Mouse (Mus musculus) layer of hippocampus, postnatal 14 days (tissue): Measurements from ENCODE around the gene Dact2. TPM values are rescaled to one million over a fixed set of nuclear protein-coding genes. Genes with fewer than 3 reads are reported as not detected.

ENCODE experiments used
- DNase-seq, 2 experiments: peaks; one replicate each; pipeline ENCODE4 v3.0.0; 2021 to 2022; ENCODE audit warnings: low spot score in 2 of 2, mixed read lengths in 1 of 2
- long read RNA-seq, 2 experiments: library from polyadenylated mRNA; stranded (forward); transcript quantifications; one replicate each; pipeline ENCODE4 v2.0.0; 2021
- total RNA-seq, 2 experiments: library from RNA; stranded (reverse); gene quantifications; 2 replicates each; pipeline ENCODE4 v1.2.3; 2021

Gene Dact2
- total RNA-seq, result 10 to 100 TPM; 20.0 to 23.2 TPM
- long read RNA-seq, experiment 1, partial matches to known transcripts, result 0 of 5 reads
- long read RNA-seq, experiment 1, other reads (novel, unspliced or antisense), result 2 of 5 reads
- long read RNA-seq, experiment 2, partial matches to known transcripts, result 0 of 7 reads
- long read RNA-seq, experiment 2, other reads (novel, unspliced or antisense), result 4 of 7 reads

DNA sequence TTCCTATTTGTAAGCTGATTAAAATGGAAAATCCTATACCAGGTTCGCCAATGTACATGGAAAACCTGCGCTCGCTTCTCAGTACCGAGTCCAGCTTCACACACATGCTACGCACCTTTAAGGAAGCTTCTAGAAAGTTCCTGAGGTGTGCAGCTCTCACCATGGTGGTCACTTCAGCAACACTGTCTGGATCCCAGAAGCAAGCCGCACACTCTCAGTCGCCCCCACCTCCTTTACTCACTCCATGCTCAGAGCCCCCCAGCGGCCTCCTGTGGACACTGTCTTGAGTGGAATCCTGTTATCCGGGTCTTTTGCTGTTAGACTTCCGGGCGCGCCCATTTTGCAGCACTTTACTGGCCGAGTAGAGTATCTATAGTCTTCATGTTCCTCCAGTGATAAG, at the start of gene Dact2:
TSS of gene Dact2 (minus strand) at position 244 of the 400 bp plus-strand sequence.
- peak; percentile 48 to 52 for DNase-seq

DNA sequence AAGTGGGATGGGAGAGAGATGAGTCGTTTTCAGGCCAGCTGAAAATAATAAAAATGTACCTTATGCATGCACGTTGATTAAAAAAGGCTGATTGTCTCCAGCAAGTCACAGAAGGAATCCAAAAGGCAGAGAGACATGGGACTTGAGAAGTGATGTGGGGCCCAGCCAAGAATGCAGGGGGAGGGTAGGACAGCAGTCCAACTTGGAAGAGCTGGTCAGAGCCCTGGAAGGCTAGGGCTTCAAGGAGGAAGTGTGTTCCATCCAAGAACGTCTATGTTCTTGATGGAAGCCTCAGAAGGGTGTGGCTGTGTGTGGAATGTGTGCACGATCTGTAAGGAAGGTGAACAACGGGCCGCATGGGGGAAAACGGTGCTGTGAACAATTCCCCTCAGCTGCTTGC, 48.4 kb upstream of the Dact2 start:
- no peak for DNase-seq

DNA sequence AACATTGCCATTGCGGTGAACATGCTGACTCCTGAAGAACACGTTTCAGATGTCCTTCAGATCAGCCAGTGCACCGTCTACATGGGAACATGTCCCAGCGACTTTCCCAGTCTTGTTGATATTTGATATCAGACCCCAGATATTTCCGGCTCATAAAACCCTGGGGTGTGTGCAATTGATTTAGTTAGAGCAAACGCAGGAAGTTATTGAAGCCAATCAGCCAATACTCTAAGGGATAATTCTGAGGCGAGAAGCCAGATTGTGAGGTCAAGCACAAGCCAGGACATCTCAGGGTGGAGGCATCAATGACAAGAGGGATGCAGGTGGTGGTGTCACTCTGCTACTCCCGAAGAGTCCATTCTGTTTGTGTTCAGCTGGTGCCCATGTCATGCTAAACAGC, 46.3 kb upstream of the Dact2 start:
- no peak for DNase-seq

DNA sequence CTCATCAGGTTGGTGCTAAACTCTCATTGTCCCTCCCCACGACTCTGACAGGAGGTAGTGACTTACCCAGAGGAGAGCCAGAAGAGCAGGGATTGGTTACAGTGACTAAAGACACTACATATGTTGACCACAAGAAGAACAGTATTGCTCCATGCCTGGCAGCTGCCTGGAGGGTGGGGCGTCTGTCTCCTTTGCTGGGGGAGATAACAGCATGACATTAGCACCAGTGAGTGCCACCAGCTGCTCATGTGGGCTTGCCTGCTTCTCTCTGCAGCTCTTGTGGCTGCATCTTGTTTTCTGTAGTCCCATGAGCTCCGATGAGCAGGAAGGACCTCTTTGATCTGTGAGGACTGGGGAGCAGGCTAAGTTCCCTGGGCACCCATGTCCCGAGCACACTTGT, 45.5 kb upstream of the Dact2 start:
- DNase-seq, result no peak

DNA sequence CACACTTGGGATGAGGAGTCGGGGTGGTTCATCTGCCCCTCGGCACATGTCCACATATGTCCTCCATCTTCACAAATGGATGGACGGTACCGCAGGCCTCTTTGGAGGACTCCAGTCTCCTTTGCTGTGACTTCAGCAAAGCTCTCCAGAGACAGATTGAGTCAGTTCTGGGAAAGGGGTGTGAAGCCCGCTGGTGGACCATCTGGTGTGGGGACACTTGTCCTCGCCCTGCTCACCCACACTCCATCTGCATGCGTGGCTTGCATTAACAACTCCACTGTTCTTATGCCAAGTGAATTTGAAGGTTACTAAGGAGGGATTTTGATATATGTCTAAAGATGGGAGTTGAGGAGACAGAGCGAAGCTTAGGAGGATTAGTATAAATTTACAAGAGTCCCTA, 43.8 kb upstream of the Dact2 start:
- DNase-seq, result peak; percentile 36 to 82

DNA sequence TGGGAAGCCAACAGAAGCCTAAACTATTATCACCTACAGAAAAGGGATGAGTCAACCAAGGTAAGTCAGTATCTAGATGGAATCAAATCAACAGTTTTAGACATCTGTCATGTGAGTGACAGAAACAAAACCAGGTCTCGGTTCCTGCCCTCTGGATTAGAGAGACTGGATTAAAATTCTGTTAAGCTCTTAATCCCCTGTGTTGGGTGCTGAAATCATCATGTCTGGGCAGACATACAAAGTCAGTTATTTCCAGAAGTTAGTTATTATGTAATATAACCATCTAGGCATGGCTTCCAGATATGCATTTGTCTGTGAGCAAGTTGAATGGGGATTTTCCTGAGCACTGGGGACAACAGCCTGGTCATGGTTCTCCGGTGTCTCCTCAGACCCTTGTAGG, 42.2 kb upstream of the Dact2 start:
- DNase-seq, result no peak

DNA sequence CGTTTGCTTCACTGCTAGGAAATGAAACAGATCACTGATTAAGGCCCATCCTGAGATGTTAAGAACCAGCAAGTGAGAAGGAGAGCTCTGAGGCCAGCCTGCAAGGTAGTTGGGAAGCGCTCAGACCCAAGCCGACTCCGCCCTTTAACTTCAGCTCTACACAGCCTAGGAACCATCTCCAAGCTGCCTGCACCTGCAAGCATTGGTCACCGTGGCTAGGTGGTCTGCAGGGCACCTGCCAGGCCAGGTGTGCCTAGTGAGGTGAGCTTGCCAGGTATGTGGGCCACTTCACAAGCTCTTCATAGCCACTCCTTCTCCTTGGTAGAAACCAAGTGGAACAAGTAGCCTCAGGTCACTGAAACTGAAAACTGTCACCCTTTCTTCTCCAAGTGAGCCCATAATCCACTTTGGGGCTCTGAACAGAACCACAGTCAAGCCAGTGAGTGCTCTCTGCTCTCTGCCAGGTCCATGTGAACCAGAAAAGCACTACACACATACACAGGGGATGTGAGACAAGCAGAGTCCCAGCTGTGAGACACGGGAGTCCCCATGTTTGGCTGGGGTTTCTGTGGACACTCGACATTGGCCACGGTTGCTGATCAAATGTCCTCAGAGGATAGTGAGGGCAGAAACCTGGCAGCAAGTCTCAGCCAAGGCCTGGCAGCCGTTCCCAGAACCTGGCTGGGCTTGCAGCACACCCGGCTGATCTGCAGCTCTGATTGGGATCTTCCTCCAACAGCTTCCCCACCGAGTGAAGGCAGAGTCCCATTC, 40.3 kb upstream of the Dact2 start:
- peak; percentile 29 to 38 for DNase-seq

DNA sequence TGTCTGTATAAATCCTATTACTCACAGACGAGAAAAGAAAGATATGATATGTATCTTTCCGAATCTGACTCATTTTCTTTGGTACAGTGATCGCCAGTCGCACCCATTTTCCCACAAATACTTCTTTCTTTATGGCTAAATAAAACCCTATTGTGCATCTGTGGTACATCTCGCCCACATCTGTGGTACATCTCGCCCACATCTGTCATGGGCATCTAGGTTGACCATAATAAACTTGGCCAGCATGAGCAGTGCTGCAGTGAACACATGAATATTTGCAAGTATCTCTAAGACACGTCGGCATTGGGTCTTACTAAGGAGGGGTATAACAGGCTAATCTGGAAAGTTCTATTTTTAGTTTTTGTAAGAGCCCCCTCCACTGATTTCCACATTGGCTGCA, 38.5 kb upstream of the Dact2 start:
- DNase-seq, result no peak

DNA sequence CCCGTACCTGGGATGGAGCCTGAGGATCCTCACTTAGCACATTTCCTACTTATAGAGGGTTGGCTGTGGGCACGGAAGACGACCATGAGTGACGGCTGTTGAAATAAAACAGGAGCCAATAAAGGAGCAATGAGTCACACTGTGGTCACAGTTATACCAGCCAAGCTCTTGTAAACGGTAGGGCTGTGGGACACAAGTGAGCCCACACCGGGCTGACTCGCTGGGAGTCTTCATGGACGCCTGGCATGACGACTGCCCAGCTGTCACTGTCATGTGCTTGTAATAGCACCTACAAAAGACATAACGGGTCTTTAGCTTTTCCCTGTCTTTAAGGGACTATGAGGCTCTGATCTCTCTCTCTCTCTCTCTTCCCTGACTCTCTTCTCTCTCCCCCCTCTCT, 35.9 kb upstream of the Dact2 start:
- no peak for DNase-seq

DNA sequence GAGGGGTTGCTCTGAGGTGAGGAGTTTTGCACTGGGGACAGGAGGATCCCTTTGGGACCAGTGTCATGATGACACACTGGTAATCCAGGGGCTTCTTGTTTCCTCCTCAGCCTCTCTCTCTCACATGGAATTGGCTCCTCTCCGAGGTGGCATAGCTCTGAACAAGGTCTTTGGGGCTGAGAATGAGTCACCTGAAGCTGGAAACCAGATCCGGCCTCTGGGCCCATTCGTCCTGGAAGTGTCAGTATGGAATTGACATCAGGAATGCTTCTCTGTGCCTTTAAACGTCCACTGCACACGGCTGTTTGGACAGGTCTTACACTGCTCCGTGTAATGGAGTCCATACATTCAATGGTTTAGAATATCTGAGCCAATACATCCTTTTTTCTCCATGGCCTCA, 33.0 kb upstream of the Dact2 start:
- DNase-seq, result no peak

DNA sequence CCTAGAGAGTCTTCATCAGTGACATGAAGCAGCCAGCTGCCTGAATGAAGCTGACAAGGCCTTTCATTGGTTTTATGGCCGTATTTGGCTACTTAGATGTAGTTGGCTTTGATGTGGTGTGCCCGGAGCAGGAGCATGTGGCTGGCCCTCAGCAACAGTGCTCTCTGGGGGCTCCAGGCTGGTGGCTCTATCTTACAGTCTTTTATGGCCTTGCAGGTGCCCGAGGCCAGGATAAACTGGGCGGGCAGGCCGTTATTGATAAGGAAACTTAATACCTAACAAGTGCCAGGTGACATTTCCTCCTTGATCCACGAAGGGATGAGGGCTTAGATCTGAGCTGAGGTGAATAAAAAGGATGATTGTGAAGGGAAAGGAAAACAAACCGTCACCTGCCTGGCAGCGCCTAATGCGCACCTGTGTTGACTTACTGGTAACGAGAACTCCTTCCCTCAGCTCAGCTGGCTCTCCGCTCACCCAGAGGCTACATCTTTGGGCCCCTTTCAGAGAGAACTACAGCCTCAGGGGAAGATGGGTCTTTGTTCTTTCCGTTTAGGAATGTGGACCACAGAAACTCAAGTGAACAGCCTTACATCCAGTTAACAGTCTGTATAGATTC, 30.8 kb upstream of the Dact2 start:
- DNase-seq, result no peak

DNA sequence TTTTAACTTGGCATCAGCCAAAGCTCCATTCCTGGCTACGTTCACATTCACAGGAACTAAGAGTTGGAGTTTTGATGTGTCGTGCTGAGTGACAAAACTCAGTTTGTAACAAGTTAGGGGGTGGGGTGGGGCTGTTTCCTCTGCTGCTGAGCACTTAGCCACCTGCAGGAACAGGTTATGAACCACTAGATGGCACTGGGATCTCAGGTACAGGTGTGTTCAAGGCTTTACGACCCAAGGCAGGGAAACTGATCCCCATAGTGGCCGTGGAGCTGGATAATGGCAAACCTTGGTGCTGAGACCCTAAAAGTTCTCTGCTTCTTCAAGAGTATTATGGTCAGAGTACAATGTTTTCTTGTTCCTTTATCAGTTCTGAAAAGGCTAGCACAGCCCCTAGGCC, 29.6 kb upstream of the Dact2 start:
- DNase-seq, result no peak

DNA sequence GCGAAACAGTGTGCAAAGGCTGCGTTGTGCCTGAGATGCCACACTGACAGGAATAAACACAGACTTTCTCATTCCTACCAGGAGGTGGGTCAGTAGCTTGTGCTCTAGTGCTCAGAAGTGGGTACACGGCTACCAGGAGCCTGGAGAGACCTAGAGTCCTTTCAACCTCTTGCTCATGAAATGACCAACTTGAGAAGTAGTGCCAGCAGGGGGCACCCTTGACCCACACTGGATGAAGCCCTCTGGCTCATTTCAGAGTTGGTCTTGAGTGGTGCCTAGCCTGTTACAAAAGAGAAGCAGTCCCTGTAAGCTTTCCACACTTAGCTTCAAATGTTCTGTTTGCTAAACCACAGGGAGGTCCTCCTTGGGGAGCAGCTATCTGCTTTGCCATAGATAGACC, 28.5 kb upstream of the Dact2 start:
- peak; percentile 75 to 84 for DNase-seq

DNA sequence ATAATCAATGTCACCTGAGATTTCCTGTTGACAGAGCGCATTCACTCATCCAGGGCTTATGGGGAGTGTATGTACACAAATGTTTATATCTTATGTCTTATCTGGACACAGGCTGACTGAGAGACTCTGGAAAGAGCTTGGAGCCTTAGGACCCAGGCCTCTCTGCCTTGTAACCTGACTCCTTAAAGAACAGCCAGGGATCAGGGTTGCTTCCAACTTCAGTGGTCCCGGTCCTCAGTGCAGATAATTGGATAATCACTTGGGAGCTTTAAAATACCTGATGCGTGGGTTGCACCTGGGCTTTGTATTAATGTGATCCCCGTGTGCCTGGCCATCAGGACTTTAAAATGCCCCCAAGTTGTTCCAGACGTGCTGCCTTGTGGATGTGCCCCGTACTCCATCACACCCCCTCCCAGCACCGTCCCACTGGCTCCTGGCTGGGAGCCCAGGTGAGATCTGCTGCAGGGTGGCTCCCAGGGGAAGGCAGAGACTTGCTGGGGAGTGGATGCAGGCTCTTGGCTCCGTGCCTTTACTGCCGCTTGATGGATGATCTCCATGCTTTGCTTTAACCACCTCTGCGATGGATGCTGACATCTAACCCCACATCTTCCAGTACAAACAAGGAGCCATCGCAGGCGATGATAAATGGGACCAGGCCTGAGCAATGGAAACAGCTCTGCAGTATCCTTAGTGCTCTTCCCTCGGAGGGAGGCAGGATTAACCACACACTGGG, 26.8 kb upstream of the Dact2 start:
- no peak for DNase-seq

DNA sequence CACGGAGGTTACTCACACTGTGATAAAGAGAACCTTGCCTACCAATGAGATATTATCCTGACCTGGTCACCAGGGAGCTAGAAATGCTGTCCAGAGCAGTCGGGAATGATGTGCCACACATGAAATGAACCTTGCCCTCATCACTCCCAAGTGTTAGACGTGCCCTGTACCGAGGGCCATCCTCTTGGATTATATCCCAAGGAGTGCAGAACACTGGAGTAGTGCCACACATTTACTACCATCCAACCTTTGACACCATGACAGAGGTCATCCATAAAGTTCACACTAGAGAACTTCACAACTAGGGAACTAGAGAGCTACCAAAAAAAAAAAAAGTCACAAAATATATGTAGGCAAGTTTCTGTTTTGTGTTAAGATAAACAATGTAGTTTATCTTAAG, 24.3 kb upstream of the Dact2 start:
- DNase-seq, result no peak

DNA sequence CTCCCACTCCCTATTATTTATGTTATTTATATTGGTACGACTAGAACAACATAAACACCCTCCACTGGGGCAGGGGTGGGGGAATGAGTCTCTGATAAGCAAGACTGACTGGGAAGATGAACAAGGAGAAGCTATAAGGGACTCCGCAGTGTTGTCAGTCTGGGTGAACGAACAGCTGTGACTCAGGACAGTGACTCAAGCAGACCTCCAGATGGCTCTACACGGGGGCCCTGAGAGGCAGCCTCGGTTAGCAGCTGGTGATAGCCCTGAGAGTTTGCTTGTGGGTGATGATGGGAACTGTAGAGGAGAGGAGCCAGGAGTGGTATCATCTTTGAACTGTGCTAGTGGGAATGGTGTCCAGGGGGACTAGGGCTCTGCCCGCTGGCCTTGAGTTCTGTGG, 23.5 kb upstream of the Dact2 start:
- no peak for DNase-seq

DNA sequence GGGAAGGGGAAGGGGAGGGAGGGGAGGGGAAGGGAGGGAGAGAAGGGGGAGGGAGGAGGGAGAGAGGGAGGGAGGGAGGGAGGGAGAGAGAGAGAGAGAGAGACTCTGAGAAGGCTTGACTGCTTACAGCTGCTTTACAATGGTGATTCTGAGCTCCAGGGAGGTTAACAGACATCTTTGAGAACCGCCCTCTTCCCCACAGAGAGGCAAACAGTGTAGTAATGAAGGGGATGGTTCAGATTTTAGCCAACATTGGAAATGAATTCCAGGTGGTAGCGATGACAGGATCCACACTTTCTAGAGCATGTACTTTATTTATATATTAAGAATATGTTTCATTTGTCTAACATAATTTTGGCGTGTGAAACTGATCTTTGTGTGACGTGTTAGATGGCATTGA, 22.7 kb upstream of the Dact2 start:
- DNase-seq, result no peak

DNA sequence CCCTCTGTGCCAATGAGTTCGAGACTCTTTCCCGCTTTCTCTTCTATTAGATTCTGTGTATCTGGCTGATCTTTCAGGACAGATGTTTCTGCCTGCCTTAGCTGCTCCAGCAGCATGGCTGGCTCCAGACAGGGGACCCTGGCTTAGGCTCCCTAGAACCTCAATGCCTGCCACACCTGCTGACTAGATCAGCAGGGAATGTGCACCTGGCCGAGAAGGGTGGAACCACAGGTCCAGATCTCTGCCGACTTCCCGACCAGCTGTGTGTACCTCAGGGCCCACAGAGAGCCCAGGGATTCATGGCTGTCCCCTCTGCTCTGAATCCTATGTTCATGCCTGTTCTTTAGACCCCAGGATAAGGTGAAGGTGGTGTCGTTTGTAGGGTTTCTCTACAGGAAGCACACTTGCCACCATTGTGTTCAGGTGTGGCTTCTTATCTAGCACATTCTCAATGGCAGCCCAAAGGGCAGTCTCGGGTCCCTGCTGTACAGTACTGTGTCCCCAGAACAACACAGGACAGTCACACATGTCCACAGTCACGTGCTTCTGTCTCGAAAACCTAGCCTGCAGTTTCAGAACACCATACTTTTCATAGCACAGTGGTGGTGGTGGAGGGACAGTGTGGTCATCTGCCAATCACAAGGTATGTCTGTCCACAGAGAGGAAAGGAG, 22.0 kb upstream of the Dact2 start:
- no peak for DNase-seq

DNA sequence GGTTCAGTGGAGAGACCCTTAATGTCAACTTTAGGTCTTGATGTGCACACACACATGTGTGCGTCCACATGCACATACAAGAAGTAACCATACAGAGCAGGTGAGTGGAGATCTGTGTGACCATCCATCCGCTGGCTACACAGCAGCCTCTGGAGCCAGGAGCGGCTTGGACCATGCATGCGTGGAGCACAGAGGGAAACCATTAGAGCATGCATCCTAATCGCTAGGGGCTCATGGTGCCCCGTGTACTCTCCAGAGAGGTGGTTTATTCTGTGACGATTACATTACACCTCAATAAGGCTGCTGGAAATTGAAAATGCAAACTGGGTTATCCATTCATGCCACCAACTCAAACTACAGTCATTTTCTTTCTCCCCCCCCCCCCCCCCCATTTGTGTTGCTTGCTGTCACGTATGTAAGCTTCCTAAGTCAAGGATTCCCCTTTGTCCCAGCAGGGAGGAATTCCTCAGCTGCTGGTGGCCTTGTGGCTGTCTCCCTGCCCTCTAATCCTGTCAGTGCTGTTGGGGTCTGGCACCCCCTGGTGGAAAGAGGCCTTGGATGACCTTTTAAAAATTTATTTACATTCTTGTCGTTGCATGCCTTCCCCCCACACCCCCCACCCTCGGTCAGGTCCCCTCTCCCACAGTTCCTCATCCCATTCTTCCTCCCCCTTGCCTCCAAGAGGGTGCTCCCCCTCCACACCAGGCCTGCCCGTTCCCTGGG, 17.9 kb upstream of the Dact2 start:
- DNase-seq, result no peak

DNA sequence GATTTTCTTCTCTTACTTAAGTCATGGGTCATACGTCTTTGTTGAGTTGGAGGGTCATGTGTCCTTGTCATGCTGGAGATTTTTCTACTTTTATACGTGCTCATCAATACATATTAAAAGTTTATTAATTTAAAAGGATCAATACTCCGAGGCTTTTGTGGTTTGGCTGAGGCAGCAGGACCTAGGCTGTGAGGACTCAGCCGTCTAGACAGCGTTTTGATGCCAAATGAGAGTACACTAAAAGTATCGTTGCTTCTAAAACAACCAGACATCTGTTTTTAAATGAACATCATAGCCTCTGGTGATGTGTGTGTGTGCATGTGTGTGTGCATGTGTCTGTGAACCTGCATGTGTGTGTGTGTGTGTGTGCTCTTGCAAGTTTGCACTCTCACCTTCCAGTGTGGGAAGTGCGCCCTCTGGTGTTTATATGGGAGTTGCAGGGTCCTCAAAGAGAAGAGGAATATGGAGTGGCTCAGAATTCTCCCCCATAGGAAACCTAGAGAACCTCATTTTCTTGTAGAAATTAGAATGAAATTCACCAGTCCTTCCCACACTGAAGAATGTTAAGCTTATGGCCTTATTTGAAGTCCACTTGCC, 16.6 kb upstream of the Dact2 start:
- peak; percentile 52 to 67 for DNase-seq
